Mouse (Mus musculus): ENCODE measurements around the gene Syt17.

Syt17 gene

DNA sequence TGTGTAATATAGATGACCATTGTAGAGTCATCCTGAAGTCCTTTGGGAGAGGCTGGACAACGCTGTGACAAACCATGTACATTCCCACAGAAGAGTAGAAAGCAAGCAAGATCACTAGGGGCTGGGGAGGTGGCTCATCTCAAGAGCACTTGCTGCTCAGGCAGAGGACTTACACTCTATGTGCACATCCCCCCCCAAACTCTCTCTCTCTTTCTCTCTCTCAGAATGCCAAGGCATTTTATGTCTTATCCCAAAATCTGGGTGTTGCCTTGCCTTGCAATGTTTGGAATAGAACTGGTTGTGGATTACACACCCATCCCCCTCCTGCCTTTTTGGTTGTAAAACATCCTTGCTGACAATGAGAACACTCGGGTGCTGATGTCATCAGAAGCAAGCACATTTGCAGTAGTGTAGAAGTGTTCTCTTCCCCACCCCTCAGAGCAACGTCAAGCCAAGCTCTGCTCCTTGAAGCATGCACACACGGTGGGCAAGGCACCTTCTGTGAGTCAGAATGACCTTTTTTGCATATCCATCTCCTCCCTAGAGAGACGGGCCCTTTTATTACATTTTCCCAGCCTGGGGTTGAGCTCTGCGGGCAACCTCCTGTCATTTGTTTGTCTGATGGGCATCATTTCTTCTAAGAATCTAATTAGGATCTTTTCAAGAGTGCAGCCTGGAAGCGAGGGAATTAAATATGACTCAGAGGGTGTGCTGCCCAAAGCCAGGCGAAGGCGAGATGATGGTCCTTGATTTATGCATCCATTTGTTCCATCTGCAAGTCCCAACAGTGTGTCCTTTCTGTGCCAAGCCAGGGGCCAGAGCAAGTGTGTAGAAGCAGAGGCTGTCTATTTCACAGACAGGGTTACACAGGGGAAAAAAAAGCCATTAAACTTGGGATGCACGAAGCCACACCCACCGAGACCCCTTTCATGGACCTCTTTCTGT is 15.1 kb upstream of the Syt17 start:
- DNase-seq (ENCODE audit: low spot score): no peak

DNA sequence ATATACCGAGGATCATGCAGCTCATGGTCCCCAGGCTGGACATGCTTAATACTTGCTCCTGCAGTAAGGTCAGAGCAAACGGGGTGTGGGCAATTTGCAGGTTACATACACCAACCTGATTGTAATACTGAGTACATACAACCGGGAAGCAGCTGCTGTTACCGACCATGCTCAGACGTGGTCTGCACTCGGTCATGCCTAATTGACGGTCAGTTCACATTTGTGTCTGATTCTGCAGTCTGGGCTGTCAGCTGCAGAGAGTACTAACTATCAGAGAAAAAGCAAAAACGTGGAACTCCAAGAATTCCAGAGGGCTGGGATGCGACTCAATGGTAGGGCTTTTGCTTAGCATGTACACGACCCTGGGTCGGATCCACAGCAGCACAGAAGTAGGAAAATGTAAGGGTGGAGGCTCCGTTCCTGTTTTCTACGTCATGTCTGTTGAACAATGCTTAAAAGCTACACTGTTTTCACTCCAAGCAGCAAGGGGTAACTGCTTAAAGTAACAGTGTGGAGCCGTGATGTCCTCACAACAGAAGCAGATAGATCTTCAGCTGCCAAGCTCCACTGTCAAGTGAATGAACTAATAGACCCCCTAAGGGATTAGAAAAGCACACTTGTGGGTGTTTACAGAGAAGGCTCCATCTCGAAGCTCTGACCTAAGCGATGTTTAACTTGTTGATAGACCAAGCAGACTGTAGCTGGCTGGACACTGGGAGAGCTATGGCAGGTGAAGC is 13.5 kb upstream of the Syt17 start:
- no peak for DNase-seq (ENCODE audit: low spot score)

DNA sequence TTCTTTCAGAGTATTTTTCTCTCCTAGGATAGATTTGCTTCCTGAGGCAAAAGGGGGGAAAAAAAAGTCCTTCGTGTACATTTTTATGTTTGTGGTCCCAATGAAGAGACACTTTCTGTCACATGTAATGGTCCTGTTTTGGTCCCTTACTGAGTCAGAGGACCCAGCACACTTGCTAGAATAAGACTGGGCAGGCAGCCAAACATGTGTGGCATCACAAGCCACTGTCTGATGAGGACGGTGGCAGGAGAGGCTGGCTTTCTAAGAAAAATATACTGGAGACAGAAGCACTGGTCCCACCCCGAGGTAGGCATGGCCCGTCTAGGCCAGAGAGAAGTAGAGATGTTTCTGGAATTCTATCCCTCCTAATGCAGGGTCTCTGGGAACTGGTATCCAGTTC is 5.7 kb upstream of the Syt17 start:
- no peak for DNase-seq (ENCODE audit: low spot score)

DNA sequence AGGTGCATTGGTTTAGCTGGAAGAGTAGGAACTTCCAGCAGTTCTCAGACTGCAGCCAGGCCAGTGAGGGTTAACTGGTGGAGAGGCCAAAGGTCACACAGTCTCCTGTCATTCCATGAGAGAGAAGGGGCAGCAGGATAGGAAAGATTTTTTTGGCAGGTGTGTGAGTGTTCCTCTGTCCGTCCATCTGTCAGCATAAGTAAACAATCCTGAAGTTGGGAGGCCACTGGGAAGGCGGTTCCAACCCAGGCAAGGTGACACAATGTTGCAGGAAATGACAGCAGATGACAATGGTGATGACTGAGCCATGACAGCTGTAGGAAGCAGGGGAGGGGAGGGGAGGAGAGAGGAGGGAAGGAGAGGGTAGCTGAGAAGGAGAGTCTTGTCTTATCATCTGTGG is 4.9 kb upstream of the Syt17 start:
- DNase-seq (ENCODE audit: low spot score): no peak

DNA sequence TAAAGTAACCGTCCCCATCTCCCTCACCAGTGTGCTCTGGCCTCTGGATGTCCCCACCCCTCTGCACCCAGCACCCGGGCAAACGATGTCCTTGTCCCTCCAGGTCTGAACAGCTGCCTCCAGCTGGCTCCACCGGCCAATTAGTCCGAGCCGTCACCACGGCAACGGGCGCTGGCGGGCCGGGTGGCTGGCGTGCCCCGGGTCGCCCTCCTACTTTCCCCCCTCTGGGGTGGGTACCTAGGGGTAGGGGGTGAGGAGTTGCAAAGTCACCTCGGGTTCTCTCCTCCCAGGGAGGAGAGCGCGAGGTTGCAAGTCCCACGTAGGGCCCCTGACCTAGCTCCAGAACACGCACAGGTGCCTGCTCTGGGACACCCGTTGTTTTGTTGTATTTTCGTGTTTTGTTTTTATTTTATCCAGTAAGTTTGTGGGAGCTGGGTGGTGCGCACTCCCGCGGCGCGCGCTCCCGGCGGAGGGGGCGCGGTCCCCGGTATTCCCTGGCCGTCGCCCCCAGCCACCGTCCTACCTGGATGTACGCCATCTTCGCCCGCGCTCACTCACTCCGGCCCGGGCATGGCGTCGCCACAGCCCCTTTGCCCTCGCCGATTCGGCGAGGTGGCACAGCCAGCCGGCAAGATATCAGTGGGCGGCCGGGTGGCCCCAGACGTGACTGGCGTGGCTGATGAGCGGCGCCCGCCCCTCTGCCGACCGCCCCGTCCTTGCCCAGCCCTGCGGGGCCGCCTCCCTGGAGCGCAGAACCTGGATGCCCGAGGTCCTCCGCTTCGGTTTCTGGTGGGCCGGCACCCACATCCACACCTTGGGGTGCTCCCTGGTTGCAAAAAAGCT is 510 bp downstream of the Syt17 start:
- DNase-seq (ENCODE audit: low spot score): no peak

DNA sequence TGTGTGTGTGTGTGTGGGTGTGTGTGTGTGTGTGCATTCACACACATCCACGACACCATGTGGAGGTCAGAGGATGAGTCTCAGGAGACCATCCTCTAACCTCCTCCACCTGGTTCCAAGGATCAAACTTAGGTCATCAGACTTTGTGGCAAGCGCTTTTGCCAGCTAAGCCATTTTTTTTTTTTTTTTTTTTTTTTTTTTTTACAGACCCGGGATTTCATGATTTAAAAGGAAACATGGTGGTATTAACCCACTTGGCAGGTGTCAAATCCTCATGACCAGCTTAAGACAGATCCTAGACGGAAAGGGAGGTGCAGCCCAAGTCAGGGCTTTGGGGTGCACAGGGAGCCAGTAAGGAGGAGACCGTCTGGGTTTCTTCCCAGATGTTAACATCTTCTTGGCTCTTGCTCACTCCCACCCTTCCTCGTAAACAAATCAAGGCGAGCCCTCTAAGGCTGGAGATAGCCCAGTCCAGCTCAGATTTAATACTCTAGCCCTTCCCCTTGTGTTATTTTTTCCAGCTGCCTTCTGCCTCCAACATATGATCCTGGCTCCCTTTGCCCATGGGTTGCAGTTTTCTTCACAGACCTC is 4.0 kb downstream of the Syt17 start:
- DNase-seq (ENCODE audit: low spot score): no peak

DNA sequence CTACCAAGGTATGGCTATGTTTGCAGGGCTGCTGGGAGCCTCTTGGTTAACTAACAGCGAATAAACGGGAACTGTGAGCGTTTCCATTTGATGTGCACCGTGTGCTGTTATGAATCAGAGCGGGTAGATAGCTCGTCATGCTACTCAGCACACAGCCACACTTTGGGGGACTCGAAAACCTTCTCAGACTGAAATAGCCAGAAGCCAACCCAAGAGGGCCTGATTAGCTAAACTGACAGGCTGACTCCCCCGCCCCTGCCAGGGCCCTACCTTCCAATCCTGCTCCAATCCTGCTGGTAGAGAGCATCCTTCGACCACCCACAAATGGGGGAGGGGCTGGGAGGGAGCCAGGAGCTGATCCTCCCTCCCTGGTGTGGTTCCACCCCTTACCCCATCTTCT is 4.7 kb downstream of the Syt17 start:
- no peak for DNase-seq (ENCODE audit: low spot score)

DNA sequence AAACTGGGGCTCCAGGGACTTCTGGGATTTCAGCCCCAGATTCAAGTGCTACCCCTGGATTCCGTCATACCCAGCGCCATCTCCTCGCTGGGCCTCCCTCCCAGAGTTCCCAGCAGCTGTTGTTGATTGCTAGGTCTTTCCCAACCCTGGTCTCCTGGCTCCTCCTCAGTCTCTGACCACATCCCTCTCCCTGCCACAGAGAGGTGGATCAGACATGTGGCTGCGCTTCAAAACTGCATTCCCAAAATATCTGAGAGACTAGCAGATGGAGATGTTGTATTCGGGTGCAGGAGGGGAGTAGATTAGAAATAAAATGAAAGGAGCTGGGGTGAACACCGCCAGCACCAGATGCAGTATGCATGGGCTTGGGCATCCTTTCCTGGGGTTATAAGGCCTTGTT is 6.5 kb downstream of the Syt17 start:
- DNase-seq (ENCODE audit: low spot score): no peak

DNA sequence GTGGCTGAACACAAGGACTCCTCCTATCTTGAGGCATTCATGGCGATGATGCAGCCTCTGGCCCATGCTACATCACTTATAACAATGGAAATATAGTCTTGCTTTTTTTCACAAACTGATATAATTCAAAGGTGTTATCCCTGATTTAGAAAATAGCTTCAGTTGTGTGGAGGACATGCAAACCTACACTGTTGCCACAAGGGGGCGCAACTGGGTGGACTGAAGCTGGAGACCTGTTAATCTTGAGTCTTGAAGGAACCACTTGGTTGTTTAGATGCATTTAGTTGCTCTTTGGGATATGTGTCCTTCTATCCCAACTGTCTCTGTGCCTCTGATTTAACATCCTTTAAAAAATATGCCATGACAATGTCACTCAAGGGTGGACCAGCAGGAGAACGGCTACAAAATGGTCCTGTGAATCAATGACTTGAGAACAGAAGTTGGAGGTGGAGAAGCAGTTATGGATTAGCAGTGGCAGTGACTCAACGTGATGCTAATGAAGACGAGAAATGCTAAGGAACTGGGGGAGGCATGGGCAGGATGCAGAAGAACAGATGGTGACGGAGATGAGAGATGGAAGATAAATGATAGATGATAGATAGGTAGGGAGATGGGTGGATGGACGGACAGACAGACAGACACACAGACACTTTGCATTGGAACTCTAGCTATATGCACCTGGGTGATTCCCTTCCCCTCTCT is 10.8 kb downstream of the Syt17 start:
- DNase-seq (ENCODE audit: low spot score): peak; percentile 34

DNA sequence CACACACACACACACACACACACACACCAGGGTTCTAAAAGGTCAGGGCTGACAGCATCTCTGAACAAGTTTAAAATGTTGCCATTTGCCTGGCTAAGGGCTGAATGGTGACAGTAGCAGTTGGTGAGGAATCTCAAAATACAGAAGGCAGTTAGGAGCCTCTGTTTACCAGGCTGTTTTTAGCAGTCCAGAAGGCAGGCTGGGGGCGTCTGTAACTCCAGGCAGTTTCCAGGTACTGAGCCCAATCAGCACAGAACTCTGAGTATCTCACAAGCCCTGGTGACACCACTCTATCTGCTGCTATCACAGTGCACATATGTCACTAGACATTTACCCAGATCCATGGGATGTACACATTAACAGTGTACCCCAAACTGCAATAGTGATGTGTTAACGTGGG is 19.1 kb downstream of the Syt17 start:
- no peak for DNase-seq (ENCODE audit: low spot score)

DNA sequence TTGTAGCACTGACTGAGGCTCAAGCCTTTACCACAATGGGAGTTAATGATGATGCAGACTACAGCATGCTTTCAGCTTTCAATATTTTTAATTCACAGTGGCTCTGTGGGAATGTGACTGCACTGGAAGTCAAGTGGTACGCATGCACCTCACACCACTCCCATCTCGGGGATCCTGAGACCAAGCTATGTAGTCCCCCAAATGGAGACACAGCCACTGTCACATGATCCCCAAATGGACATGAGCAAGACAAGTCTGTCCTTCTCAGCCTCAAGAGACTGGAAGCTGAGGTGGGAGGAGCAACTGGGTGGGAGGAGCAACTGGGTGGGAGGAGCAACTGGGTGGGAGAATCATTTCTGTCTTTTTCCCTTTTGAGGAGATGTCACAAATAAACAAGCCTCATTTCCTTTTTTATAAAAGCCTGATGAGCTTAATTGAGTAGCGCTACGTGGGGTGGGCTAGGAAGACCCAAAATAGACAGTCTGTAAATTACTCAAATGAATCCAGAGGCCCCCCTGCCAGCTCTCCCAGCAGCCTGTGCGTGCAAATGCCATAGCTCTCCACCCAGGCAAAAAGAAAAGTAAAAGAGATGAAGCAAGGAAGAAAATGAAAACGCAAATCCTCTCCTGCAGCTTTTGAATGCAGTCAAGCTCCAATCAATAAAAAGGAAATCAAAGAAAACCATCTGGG is 28.4 kb downstream of the Syt17 start:
- DNase-seq (ENCODE audit: low spot score): no peak

DNA sequence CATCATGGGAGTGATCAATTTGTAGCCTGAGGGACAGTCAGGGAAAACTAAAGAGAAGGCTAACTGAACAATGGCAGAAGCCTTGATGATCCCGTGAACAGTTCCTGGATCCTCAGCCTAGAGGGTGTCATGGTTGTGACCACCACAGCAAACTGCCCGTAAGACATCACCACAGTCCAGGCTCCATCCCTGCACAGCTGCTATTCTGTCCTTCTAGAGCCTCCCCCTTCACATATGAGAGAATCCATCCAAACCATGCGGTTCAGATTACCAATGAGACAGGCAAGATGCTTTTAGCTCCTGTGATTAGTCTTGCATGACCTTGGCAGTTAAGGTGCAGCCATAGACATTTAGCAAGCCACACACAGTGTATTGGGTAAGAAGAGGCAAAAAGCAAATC is 33.8 kb downstream of the Syt17 start:
- no peak for DNase-seq (ENCODE audit: low spot score)

DNA sequence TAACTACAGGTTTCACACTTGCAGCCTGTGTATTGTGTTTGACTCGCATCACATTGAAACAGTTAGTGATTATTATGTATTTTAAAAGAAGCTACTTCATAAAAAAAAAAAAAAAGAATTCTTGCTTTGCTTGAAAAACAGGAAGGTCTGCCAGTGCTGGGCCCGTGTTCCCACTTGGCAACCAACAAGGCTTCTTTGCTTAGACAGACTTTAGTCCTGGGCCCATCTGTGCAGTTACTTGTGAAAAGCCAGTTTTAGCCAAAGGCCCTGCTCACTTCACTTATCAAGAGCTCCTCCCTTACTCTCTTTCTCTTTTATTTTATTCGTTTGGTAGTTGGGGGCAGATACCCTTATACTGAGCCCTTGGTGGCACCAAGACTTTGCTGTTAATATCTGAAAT is 36.1 kb downstream of the Syt17 start:
- DNase-seq (ENCODE audit: low spot score): no peak

DNA sequence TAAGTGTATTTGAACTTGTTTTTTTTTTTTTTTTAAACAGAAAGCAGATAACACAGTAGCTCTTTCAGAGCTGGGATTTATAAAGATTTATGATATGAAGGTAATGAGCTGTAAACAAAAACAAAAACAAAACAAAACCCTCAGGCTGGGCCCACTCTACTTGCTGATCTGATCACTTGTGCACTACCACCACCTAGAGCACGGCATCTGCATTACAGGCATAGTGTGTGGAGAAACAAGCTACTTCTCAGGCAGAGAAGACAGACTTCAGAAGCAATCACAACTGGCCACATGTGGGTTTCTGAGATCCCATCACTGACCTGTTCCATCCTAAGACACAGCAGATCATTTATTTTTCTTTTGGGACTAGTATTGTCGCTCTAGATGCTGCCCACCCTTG is 38.6 kb downstream of the Syt17 start:
- DNase-seq (ENCODE audit: low spot score): no peak

DNA sequence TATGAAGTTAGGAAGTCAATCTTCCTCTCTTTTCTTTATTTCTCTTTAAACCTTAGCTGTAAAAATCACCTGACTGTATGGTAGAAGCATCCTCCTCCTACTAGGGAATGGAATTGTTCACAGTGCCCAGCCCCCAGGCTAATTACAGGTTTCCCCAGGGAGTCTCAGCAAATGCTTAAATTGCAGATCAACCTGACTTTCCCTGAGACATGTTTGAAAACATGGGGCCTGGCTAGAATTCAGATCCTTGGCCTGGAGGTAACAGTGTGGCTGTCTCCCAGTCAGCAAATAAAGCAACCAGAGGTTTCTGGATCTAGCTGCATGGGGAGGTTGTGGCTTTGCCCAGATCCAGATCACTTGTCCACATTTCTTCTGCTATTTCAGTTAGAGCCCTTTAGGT is 42.8 kb downstream of the Syt17 start:
- no peak for DNase-seq (ENCODE audit: low spot score)

DNA sequence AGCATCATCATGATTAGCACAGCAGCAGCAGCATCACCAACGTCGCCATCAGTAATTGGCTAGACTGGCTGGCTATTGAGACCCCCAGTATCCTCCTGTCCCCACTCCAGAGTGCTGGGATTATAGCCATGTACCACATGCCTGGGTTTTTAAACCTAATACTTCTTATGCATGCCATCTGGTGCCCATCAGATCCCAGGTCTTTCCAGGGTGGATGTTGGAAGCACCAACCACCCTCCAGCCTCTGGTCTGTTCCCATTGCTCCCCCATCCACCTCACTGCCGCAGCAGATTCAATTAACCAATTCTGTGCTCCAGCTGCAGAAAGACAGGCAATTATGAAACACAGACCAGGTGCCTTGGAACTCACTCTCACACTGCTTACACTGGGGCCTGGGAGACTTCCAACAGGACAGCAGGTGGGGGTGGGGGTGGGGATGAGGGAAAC is 45.4 kb downstream of the Syt17 start:
- DNase-seq (ENCODE audit: low spot score): no peak

DNA sequence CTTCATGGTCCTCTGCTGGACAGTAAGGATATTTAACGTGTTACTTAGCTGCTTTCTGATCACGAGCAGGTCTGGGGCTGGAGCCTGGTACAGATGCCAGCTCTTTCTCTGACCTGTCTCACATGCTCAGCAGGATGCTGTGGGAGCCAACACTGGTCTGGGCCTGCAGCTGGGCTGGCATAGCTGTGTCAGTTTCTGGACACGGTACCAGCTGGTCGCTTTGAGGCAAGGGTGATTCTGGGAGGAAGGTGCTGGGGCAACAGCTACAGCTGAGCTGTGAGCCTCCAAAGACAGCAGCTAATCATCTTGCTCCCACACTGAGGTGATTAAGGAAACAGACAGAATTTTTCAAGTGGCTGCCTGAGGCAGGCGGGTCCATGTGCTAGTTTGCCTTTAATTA is 46.1 kb downstream of the Syt17 start:
- DNase-seq (ENCODE audit: low spot score): no peak

DNA sequence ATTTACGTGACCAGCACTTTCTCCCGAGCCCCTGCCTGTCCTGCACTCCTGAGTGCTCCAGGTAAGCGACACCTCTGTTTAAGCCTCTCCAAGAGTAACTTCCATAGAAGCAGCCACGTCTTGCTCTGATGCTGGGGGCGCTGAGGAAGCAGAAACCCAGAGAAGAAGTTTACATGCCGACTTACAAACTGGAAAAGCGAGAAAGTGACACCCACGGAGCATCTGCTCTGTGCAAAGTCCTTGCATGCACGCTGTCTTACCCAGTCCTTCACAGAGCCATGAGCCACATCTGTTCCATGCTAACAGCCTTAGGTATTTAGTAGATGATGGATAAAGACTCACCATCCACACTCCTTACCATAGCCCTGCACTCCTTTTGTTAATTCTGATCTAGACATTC is 48.3 kb downstream of the Syt17 start:
- no peak for DNase-seq (ENCODE audit: low spot score)

DNA sequence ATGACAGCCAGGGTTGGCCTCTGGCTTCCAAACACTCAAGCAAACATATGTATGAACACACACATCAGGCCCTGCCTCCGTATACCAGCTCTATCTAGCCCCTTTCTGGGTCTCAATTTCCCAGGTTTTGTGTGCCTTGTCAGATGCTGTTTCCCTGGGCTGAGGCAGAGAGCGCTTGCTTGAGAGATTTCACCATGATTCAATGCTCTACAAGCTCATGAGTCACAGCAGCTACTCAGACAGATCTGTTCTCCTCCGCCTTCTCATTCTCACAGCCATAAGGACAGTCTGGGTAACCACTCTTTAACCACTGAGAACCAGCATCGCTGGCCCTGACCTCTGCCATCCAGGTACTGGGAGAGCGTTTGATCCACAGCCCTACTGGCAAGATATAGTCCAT is 57.3 kb downstream of the Syt17 start:
- DNase-seq (ENCODE audit: low spot score): no peak

DNA sequence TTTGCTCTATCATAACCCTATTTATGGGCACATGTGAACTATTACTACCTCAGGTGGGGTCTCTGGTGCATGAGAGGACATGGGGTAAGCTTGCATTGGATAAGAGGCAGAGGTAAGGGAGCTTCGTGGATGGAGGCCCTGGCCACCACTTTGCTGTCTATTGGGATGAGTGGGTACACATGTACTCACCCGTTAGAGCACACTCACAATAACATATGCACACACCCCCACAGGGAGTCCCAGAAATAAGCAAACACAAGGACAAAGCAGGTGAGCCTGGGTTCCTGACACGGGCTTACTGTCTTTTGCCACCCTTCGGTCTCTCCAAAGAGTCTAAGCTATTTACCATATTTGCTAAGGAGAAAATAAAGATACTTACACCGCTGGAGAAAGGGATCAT is 67.0 kb downstream of the Syt17 start:
- no peak for DNase-seq (ENCODE audit: low spot score)

DNA sequence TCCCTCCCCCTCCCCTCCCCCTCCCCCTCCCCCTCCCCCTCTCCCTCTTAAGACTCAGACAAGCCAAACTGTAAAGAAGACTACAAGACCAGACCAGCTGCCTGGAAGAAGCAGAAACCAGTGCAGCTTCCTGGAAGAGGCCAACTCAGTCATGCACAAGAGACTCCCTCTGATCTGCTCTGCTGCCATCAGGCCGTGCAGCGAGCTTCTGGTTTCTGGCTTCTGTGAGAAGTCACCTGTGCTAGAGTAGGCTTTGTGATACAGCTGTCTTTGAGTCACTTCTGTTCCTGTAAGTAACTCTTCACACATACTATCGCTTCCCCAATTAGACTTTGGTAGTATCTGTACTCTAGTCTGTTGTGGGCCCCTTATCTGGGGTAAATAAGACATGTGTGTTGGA is 68.0 kb downstream of the Syt17 start:
- no peak for DNase-seq (ENCODE audit: low spot score)
